Mouse (Mus musculus) MEL (cell line): ENCODE data around the gene Cisd3. TPM values are rescaled to one million over a fixed set of nuclear protein-coding genes. Genes with fewer than 3 reads are reported as not detected.

Experiments
- DNase-seq: peaks from one replicate; pipeline ENCODE4 v3.0.0; 2011; ENCODE audit warnings: low read depth, low spot score
- H3K27ac ChIP-seq: 2 replicates; pipeline ENCODE4 v1.5.1; 2012; ENCODE audit warnings: low read depth, mild to moderate bottlenecking, control low read depth, low read length, moderate library complexity; ENCODE audit not compliant: control insufficient read depth
- H3K27me3 ChIP-seq, 2 experiments: fragments of 150-350 bp in 1 of 2; sonication (generic) in 1 of 2; 2 replicates each; pipeline ENCODE4 v1.6.1; 2012; ENCODE audit warnings: low read length in 2 of 2, mild to moderate bottlenecking in 2 of 2, improper control_type of control experiment in 1 of 2, moderate library complexity in 1 of 2; ENCODE audit not compliant: insufficient read depth in 2 of 2, control insufficient read depth in 1 of 2
- H3K36me3 ChIP-seq, 2 experiments: 2 replicates each; pipeline ENCODE4 v1.6.1; 2012 to 2014; ENCODE audit warnings: low read length in 2 of 2, improper control_type of control experiment in 1 of 2, inconsistent platforms in 1 of 2, mild to moderate bottlenecking in 1 of 2; ENCODE audit not compliant: insufficient read depth in 2 of 2, control insufficient read depth in 1 of 2
- H3K4me1 ChIP-seq, 2 experiments: fragments of 150-350 bp in 1 of 2; sonication (generic) in 1 of 2; 2 replicates each; pipeline ENCODE4 v1.6.1; 2012; ENCODE audit warnings: low read length in 2 of 2, improper control_type of control experiment in 1 of 2, mild to moderate bottlenecking in 1 of 2; ENCODE audit not compliant: insufficient read depth in 2 of 2, control insufficient read depth in 1 of 2
- H3K4me3 ChIP-seq, 2 experiments: fragments of 150-350 bp in 1 of 2; sonication (generic) in 1 of 2; 2 replicates each; pipeline ENCODE4 v1.5.1; 2012; ENCODE audit warnings: low read depth in 2 of 2, low read length in 2 of 2, mild to moderate bottlenecking in 2 of 2, moderate library complexity in 2 of 2, control low read depth in 1 of 2, improper control_type of control experiment in 1 of 2; ENCODE audit not compliant: control insufficient read depth in 1 of 2, insufficient read depth in 1 of 2
- H3K79me2 ChIP-seq: 2 replicates; pipeline ENCODE4 v1.6.1; 2012; ENCODE audit warnings: mild to moderate bottlenecking, low read length, moderate library complexity; ENCODE audit not compliant: control insufficient read depth, poor library complexity, insufficient read depth
- H3K9ac ChIP-seq: 2 replicates; pipeline ENCODE4 v1.6.1; 2012; ENCODE audit warnings: low read depth, mild to moderate bottlenecking, control low read depth, low read length, moderate library complexity; ENCODE audit not compliant: control insufficient read depth, poor library complexity, severe bottlenecking
- H3K9me3 ChIP-seq: fragments of 150-350 bp; sonication (generic); replicated peaks from 2 replicates; pipeline ENCODE4 v1.6.1; 2012; ENCODE audit warnings: mild to moderate bottlenecking, low read length, improper control_type of control experiment, moderate library complexity; ENCODE audit not compliant: insufficient read depth
- BHLHE40 ChIP-seq: IDR thresholded peaks from 2 replicates; pipeline ENCODE4 v1.6.1; 2012; ENCODE audit warnings: low read depth, mild to moderate bottlenecking, inconsistent platforms, low read length, improper control_type of control experiment, borderline replicate concordance
- CHD1 ChIP-seq: IDR thresholded peaks from 2 replicates; pipeline ENCODE4 v1.6.1; 2012; ENCODE audit warnings: low read depth, mild to moderate bottlenecking, inconsistent platforms, low read length, improper control_type of control experiment
- CHD2 ChIP-seq: IDR thresholded peaks from 2 replicates; pipeline ENCODE4 v1.6.1; 2011; ENCODE audit warnings: low read length, improper control_type of control experiment
- ELF1 ChIP-seq: IDR thresholded peaks from 2 replicates; pipeline ENCODE4 v1.6.1; 2014; ENCODE audit warnings: low read depth, mild to moderate bottlenecking, inconsistent platforms, low read length, improper control_type of control experiment, moderate library complexity
- EP300 ChIP-seq, 2 experiments: IDR thresholded peaks; 2 replicates each; pipeline ENCODE4 v1.6.1; 2011; ENCODE audit warnings: improper control_type of control experiment in 2 of 2, low read length in 2 of 2, low read depth in 1 of 2, mild to moderate bottlenecking in 1 of 2
- ETS1 ChIP-seq: IDR thresholded peaks from 2 replicates; pipeline ENCODE4 v1.6.1; 2012; ENCODE audit warnings: low read depth, mild to moderate bottlenecking, inconsistent platforms, low read length, improper control_type of control experiment, moderate library complexity
- GATA1 ChIP-seq: IDR thresholded peaks from 2 replicates; pipeline ENCODE4 v1.6.1; 2011; ENCODE audit warnings: low read depth, low read length, improper control_type of control experiment
- KAT2A ChIP-seq: conservative IDR thresholded peaks from 2 replicates; pipeline ENCODE4 v1.6.1; 2012; ENCODE audit warnings: low read depth, low read length, improper control_type of control experiment, inconsistent platforms
- MAZ ChIP-seq: IDR thresholded peaks from 2 replicates; pipeline ENCODE4 v1.6.1; 2012; ENCODE audit warnings: low read depth, mild to moderate bottlenecking, inconsistent platforms, low read length, improper control_type of control experiment
- MXI1 ChIP-seq: IDR thresholded peaks from 2 replicates; pipeline ENCODE4 v1.6.1; 2011; ENCODE audit warnings: mild to moderate bottlenecking, low read depth, low read length, improper control_type of control experiment
- MYC ChIP-seq: IDR thresholded peaks from 2 replicates; pipeline ENCODE4 v1.6.1; 2011; ENCODE audit warnings: low read depth, mild to moderate bottlenecking, low read length, improper control_type of control experiment, moderate library complexity
- NRF1 ChIP-seq: IDR thresholded peaks from 2 replicates; pipeline ENCODE4 v1.6.1; 2014; ENCODE audit warnings: low read depth, mild to moderate bottlenecking, inconsistent platforms, low read length, improper control_type of control experiment, moderate library complexity; ENCODE audit not compliant: poor library complexity, insufficient read depth, severe bottlenecking
- POLR2AphosphoS5 ChIP-seq: IDR thresholded peaks from 2 replicates; pipeline ENCODE4 v1.6.1; 2012; ENCODE audit warnings: low read depth, borderline replicate concordance, mild to moderate bottlenecking, inconsistent platforms, low read length, moderate library complexity, mixed read lengths
- SIN3A ChIP-seq: IDR thresholded peaks from 2 replicates; pipeline ENCODE4 v1.6.1; 2012; ENCODE audit warnings: low read length, improper control_type of control experiment, inconsistent platforms
- TBP ChIP-seq: IDR thresholded peaks from 2 replicates; pipeline ENCODE4 v1.8.0; 2011; ENCODE audit warnings: low read depth, low read length, improper control_type of control experiment
- TCF12 ChIP-seq: IDR thresholded peaks from 2 replicates; pipeline ENCODE4 v1.6.1; 2014; ENCODE audit warnings: low read depth, mild to moderate bottlenecking, inconsistent platforms, low read length, improper control_type of control experiment, moderate library complexity
- UBTF ChIP-seq: IDR thresholded peaks from 2 replicates; pipeline ENCODE4 v1.6.1; 2012; ENCODE audit warnings: low read depth, mild to moderate bottlenecking, inconsistent platforms, low read length, improper control_type of control experiment, moderate library complexity, borderline replicate concordance; ENCODE audit not compliant: insufficient read depth
- USF1 ChIP-seq: IDR thresholded peaks from 2 replicates; pipeline ENCODE4 v1.6.1; 2014; ENCODE audit warnings: low read depth, mild to moderate bottlenecking, inconsistent platforms, low read length, improper control_type of control experiment, moderate library complexity
- ZC3H11A ChIP-seq: IDR thresholded peaks from 2 replicates; pipeline ENCODE4 v1.6.1; 2012; ENCODE audit warnings: low read depth, mild to moderate bottlenecking, inconsistent platforms, low read length, improper control_type of control experiment
- polyA plus RNA-seq, 2 experiments: library from polyadenylated mRNA; stranded (reverse) in 1 of 2; unstranded in 1 of 2; fragments of >175 nt in 1 of 2; fragments of >200 nt in 1 of 2; gene quantifications; 2 replicates each; pipeline versions ENCODE4 v1.2.1 to v1.2.4; 2012; ENCODE audit warnings: low replicate concordance in 2 of 2, low read depth in 1 of 2; ENCODE audit not compliant: insufficient read length in 2 of 2, insufficient read depth in 1 of 2, missing spikeins in 1 of 2
- total RNA-seq: library from RNA; depleted of rRNA; stranded (reverse); fragments of 300-350 nt; gene quantifications from 2 replicates; pipeline ENCODE4 v1.2.3, GENCODE M21; 2012

The Cisd3 gene
- total and polyA plus RNA-seq, 3 experiments: 1.7 to 6.1 TPM; not detected in 1

- TF ChIP-seq KAT2A: no peak
These were observed 14.5 kb downstream of the Cisd3 start, which contains the start of gene Pcgf2 (continued) for GRCm38 (mm10) chr11:97700003-97700745.

DNA sequence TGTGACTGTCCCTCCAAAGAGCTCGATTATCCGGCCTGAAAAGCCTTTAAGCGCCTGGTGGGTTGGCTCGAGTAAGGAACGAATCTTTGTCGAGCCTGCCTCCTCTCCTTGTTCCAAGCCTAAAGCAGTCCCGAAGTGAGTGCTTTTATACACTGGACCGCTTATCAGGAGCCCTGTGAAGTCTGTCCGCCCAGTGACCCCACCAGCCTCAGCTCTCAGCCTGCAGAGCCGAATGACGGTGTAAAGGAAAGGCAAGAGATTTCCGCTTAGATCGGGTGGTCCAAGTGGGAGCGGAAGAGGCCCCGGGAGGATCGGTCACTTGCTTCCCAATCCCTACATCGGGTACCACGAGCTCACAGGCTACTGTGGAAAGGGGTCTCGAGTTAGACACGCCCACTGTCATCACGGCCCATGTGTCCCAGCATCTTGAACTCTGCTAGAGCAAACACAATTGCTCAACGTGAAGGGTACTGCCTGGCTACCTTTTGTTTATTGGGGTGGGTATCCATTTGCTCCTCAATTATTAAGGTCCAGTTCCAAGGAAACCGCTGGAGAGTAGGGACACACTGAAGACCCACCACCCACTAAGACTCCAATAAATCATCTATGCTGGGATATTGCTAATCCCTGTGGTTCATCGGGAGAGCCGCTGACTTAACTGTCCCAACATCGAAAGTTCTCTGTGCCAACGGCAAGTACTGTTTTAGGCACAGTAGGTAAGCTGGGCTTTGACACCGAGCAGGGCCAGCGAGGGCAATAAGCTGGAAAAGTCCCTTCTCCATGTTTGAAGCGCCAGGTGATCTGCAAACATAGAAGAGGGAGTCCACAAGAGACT lies 15.3 kb downstream of the Cisd3 start:
- Histone ChIP-seq H3K27ac (peak overlapping the region; percentile 66; the same call in 1 of the 2 replicates), H3K9me3 (no peaks in the 10 kb centered on the region), H3K4me3 (peak overlapping the region; percentile 56 to 94), H3K4me1 (peaks cover 0 to 19% of the 10 kb centered on the region in 2 experiments; a peak in 3 of 4 replicates), H3K79me2 (peaks cover 31% of the 10 kb centered on the region), H3K27me3 (no peaks in the 10 kb centered on the region), H3K9ac (peak overlapping the region; percentile 83), H3K36me3 (peaks cover 0 to 12% of the 10 kb centered on the region in 2 experiments; a peak in 2 of 4 replicates)
- TF ChIP-seq TBP: 0 out of 2 replicates have a peak, but pooled peaks have one; percentile 2
- TF ChIP-seq SIN3A: peak; percentile 51; the same call in 1 of the 2 replicates
- 0 out of 2 replicates have a peak, but pooled peaks have one; percentile 5 for TF ChIP-seq MYC
- 0 out of 2 replicates have a peak, but pooled peaks have one; percentile 39 for TF ChIP-seq GATA1
- TF ChIP-seq BHLHE40: no peak
- peak; percentile 76 for DNase-seq

DNA sequence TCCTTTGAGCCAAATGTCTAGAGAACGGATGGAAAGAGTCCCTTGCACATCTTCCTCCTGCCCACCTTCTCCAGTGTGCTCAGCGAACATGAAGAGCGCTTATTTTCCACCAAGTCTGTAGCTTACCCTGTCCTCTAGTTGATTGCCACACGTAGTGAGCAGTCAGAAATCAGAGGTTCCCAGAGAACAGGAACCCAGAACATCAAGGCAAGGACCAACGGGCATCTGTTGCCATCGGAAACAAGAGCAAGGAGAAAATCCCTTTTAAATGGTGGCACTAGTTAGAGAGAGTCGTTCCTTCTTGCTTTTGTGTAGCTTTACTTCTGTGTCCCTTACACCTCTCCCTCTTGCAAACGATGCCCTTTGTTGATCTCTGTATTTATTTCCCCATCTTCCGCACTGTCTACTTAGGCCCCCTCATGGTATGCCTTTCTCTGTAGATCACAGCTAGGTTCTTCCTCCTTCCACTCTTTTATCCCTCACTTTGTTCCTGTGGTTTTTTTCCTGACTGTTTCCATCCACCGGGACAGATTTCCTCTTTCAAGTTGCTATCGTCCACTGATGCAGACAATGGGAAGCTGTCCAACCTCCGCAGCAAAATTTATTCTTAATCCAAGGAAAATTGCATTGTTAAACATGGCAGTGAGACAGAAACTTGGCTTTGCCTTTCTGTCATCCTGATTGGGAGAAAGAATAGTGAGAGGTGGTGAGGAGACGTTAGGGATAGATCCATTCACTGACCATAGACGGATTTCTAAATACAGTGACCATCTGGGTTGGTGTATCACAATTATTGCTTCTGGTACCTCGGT lies 16.2 kb downstream of the Cisd3 start:
- Histone ChIP-seq H3K79me2 (peaks cover 31% of the 10 kb centered on the region), H3K9ac (peak overlapping the region; percentile 83), H3K4me1 (peaks cover 0 to 19% of the 10 kb centered on the region in 2 experiments; a peak in 3 of 4 replicates), H3K4me3 (peak overlapping the region; percentile 56 to 94), H3K27me3 (no peaks in the 10 kb centered on the region), H3K36me3 (peaks cover 0 to 12% of the 10 kb centered on the region in 2 experiments; a peak in 3 of 4 replicates), H3K27ac (peak overlapping the region; percentile 8; the same call in 1 of the 2 replicates), H3K9me3 (no peaks in the 10 kb centered on the region)
- peak; percentile 81 for DNase-seq
- TF ChIP-seq EP300 (IDR thresholded peaks at IDR 0.05; ENCODE audit: low read depth in 1 of 2, low read length in 2 of 2) (no peak), BHLHE40 (0 out of 2 replicates have a peak, but pooled peaks have one; percentile 14), NRF1 (no peak), UBTF (0 out of 2 replicates have a peak, but pooled peaks have one; percentile 4), GATA1 (no peak), SIN3A (no peak; the same call in 1 of the 2 replicates), ELF1 (no peak), POLR2AphosphoS5 (no peak), ZC3H11A (no peak), CHD2 (no peak), USF1 (0 out of 2 replicates have a peak, but pooled peaks have one; percentile 3), MAZ (no peak), TCF12 (0 out of 2 replicates have a peak, but pooled peaks have one; percentile 3), CHD1 (peak; percentile 32), ETS1 (0 out of 2 replicates have a peak, but pooled peaks have one; percentile 5), MXI1 (peak; percentile 53)
